Mouse (Mus musculus): ENCODE measurements at regions not wholly inside any gene's neighbourhood (a gene's known extent, or its start where the extent isn't known, plus 50 kb on each side); places are given as distances from the start of the nearest gene placed in this dataset.

GRCm38 (mm10) chr16:90629976-90630375 is 97.2 kb downstream of the Mis18a start:
- no peak overlapping the region for H3K4me3 ChIP-seq
- H3K27me3 ChIP-seq (ENCODE audit: control insufficient read depth, insufficient read depth, insufficient read length): peaks cover 7% of the 10 kb centered on the region
- no peak overlapping the region for H3ac ChIP-seq (ENCODE audit: control insufficient read depth, insufficient read length)
- no peaks in the 10 kb centered on the region for H3K36me3 ChIP-seq (ENCODE audit: control insufficient read depth, insufficient read depth)
- no peak overlapping the region for H3K4me2 ChIP-seq (ENCODE audit: low read depth)
- TF ChIP-seq REST (IDR thresholded peaks at IDR 0.05; ENCODE audit: insufficient read depth, insufficient read length) (no peak), POLR2AphosphoS2 (IDR thresholded peaks at IDR 0.05; ENCODE audit: insufficient read length, low read depth) (no peak), SRF (IDR thresholded peaks at IDR 0.05; ENCODE audit: control insufficient read depth, insufficient read length, low read depth) (no peak), MAX (IDR thresholded peaks at IDR 0.05; ENCODE audit: low read depth) (no peak), POLR2A (IDR thresholded peaks at IDR 0.05; ENCODE audit: insufficient read length, low read depth) (no peak), USF1 (IDR thresholded peaks at IDR 0.05; ENCODE audit: low read depth) (no peak), CEBPB (IDR thresholded peaks at IDR 0.05; ENCODE audit: insufficient read depth, poor library complexity, severe bottlenecking) (no peak), TCF3 (IDR thresholded peaks at IDR 0.05; ENCODE audit: insufficient read length, low read depth) (no peak), TCF12 (IDR thresholded peaks at IDR 0.05; ENCODE audit: insufficient read depth, poor library complexity, severe bottlenecking) (no peak), MYOD1 (IDR thresholded peaks at IDR 0.05; ENCODE audit: control insufficient read depth in 1 of 3, insufficient read length in 2 of 3, low read depth in 2 of 3) (no peak)
- no peaks in the 10 kb centered on the region for H3K79me2 ChIP-seq (ENCODE audit: control insufficient read depth, insufficient read depth)

- Histone ChIP-seq H3K4me3 (no peak overlapping the region), H3K27me3 (ENCODE audit: control insufficient read depth, insufficient read depth, insufficient read length) (peaks cover 4% of the 10 kb centered on the region), H3K4me2 (ENCODE audit: low read depth) (no peak overlapping the region), H3ac (ENCODE audit: control insufficient read depth, insufficient read length) (no peak overlapping the region), H3K36me3 (ENCODE audit: control insufficient read depth, insufficient read depth) (no peaks in the 10 kb centered on the region), H3K79me2 (ENCODE audit: control insufficient read depth, insufficient read depth) (no peaks in the 10 kb centered on the region)
- TF ChIP-seq USF1 (IDR thresholded peaks at IDR 0.05; ENCODE audit: low read depth): no peak
- no peak for TF ChIP-seq TCF12 (IDR thresholded peaks at IDR 0.05; ENCODE audit: insufficient read depth, poor library complexity, severe bottlenecking)
- no peak for TF ChIP-seq MYOG (IDR thresholded peaks at IDR 0.05; ENCODE audit: control insufficient read depth in 1 of 3, insufficient read depth in 1 of 3, insufficient read length in 2 of 3, low read depth in 2 of 3)
- no peak for TF ChIP-seq E2F4 (IDR thresholded peaks at IDR 0.05; ENCODE audit: insufficient read depth)
- TF ChIP-seq SRF (IDR thresholded peaks at IDR 0.05; ENCODE audit: control insufficient read depth, insufficient read length, low read depth): no peak
- TF ChIP-seq MAX (IDR thresholded peaks at IDR 0.05; ENCODE audit: low read depth): no peak
- TF ChIP-seq CEBPB (IDR thresholded peaks at IDR 0.05; ENCODE audit: insufficient read depth, poor library complexity, severe bottlenecking): no peak
Observed at GRCm38 (mm10) chr16:90629121-90629930, 97.9 kb downstream of the Mis18a start.

GRCm38 (mm10) chr16:90628605-90629120 is 98.5 kb downstream of the Mis18a start:
- no peak overlapping the region for H3K4me3 ChIP-seq
- H3K36me3 ChIP-seq (ENCODE audit: control insufficient read depth, insufficient read depth): no peaks in the 10 kb centered on the region
- TF ChIP-seq POLR2A (IDR thresholded peaks at IDR 0.05; ENCODE audit: insufficient read length, low read depth): no peak
- H3K4me2 ChIP-seq (ENCODE audit: low read depth): no peak overlapping the region
- peaks cover 4% of the 10 kb centered on the region for H3K27me3 ChIP-seq (ENCODE audit: control insufficient read depth, insufficient read depth, insufficient read length)
- no peaks in the 10 kb centered on the region for H3K79me2 ChIP-seq (ENCODE audit: control insufficient read depth, insufficient read depth)
- no peak overlapping the region for H3ac ChIP-seq (ENCODE audit: control insufficient read depth, insufficient read length)

GRCm38 (mm10) chr16:90626035-90626670 is 101.1 kb downstream of the Mis18a start:
- H3K27me3 ChIP-seq (ENCODE audit: control insufficient read depth, insufficient read depth, insufficient read length): peaks cover 4% of the 10 kb centered on the region
- H3K79me2 ChIP-seq (ENCODE audit: control insufficient read depth, insufficient read depth): no peaks in the 10 kb centered on the region
- H3K36me3 ChIP-seq (ENCODE audit: control insufficient read depth, insufficient read depth): no peaks in the 10 kb centered on the region
- H3K4me2 ChIP-seq (ENCODE audit: low read depth): no peak overlapping the region
- no peak overlapping the region for H3K4me3 ChIP-seq
- H3ac ChIP-seq (ENCODE audit: control insufficient read depth, insufficient read length): no peak overlapping the region
- TF ChIP-seq MYOG (IDR thresholded peaks at IDR 0.05; ENCODE audit: control insufficient read depth in 1 of 3, insufficient read depth in 1 of 3, insufficient read length in 2 of 3, low read depth in 2 of 3): no peak
- TF ChIP-seq TCF3 (IDR thresholded peaks at IDR 0.05; ENCODE audit: insufficient read length, low read depth): no peak
- no peak for TF ChIP-seq MYOD1 (IDR thresholded peaks at IDR 0.05; ENCODE audit: control insufficient read depth in 1 of 3, insufficient read length in 2 of 3, low read depth in 2 of 3)
- TF ChIP-seq POLR2AphosphoS2 (IDR thresholded peaks at IDR 0.05; ENCODE audit: insufficient read length, low read depth): no peak
- TF ChIP-seq POLR2A (IDR thresholded peaks at IDR 0.05; ENCODE audit: insufficient read length, low read depth): no peak
- TF ChIP-seq CEBPB (IDR thresholded peaks at IDR 0.05; ENCODE audit: insufficient read depth, poor library complexity, severe bottlenecking): no peak
- no peak for TF ChIP-seq TCF12 (IDR thresholded peaks at IDR 0.05; ENCODE audit: insufficient read depth, poor library complexity, severe bottlenecking)
- no peak for TF ChIP-seq MAX (IDR thresholded peaks at IDR 0.05; ENCODE audit: low read depth)
- no peak for TF ChIP-seq REST (IDR thresholded peaks at IDR 0.05; ENCODE audit: insufficient read depth, insufficient read length)
- TF ChIP-seq SRF (IDR thresholded peaks at IDR 0.05; ENCODE audit: control insufficient read depth, insufficient read length, low read depth): no peak
- no peak for TF ChIP-seq USF1 (IDR thresholded peaks at IDR 0.05; ENCODE audit: low read depth)
- TF ChIP-seq E2F4 (IDR thresholded peaks at IDR 0.05; ENCODE audit: insufficient read depth): no peak

Data from myocyte (in vitro differentiated cells).